Mouse (Mus musculus) right cerebral cortex, postnatal 14 days (tissue): ENCODE measurements around the gene Stmn1.

Source experiments
- DNase-seq: peaks from one replicate; pipeline ENCODE4 v3.0.0; 2022

Gene Stmn1

DNA sequence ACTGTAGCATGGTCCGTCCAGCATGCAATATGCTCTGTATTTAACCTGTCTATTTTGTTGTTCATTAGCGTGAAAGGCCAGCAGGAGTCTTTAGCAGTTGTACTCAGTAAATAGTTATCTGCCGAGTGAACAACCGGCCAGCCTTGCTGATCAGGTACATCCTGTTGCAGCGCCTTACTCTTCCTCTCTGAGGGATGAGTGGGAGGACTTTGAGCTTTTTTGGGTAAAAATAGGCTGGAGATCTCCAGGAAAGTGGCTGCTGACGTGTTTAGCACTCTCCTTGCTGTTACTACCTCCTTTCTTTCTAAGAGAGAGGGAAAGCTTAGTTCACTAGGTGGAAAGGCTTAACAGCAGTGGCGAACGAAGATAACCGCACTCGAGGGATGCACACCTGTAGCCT, 49.6 kb downstream of the Stmn1 start:
- no peak for DNase-seq

GRCm38 (mm10) chr4:134518541-134518940, 50.4 kb downstream of the Stmn1 start:
- no peak for DNase-seq

GRCm38 (mm10) chr4:134519281-134519680, 51.2 kb downstream of the Stmn1 start:
- no peak for DNase-seq
